ENCODE assay signal across 16 mouse cellular contexts in genomic region chr5:67311811-67312521, GRCm38 (mm10). TPM values are rescaled to one million over a fixed set of nuclear protein-coding genes. Genes with fewer than 3 reads are reported as not detected.
A peak's percentile ranks its signal among the peaks of the same experiment; 100 is the strongest.
DNase-seq lines count a peak whose midpoint lies in the region; ATAC-seq and TF ChIP-seq lines count a peak whose summit lies in the region.
"Had no signal": no experiment of that assay in that cellular context is flagged by ENCODE, and none has a peak within 500 bp of the region (broad histone marks: within the 10 kb centered on the region; RNA-seq: fewer than 3 reads in every experiment).

No protein-coding gene starts in this region.

- H3K4me1 ChIP-seq in kidney, postnatal 0 days (replicated peaks; ENCODE audit: insufficient read depth, low read length) = peaks cover 6% of the 10 kb centered on the region
- peaks cover 8% of the 10 kb centered on the region for H3K4me1 ChIP-seq in kidney, embryonic 15.5 days
- peaks cover 38% of the 10 kb centered on the region for H3K4me1 ChIP-seq in neural tube, embryonic 13.5 days (replicated peaks)

- H3K27ac ChIP-seq in gastrocnemius, adult 2 months = peak overlapping the region; percentile 40; the same call in 1 of the 2 replicates
- H3K27ac ChIP-seq in kidney, postnatal 0 days = no peak overlapping the region
- H3K27ac ChIP-seq in kidney, embryonic 15.5 days = no peak overlapping the region
- peak overlapping the region; percentile 59 for H3K27ac ChIP-seq in neural tube, embryonic 13.5 days (replicated peaks)
- H3K27ac ChIP-seq: embryonic facial prominence, embryonic 15.5 days; forebrain, embryonic 12.5 days; liver, embryonic 13.5 days; midbrain, embryonic 12.5 days; neural tube, embryonic 12.5 days had no signal

- intact Hi-C loops in gastrocnemius, adult 2 months (cut with DNase I) = no loop called here

- DNase-seq in gastrocnemius, adult 2 months = no peak
- DNase-seq in gastrocnemius, postnatal 4 days (ENCODE audit: low spot score in 2 of 2) = no peak
- peak; percentile 32 for DNase-seq in kidney, postnatal 0 days (ENCODE audit: low spot score)
- DNase-seq in neural tube, embryonic 10.5 days (ENCODE audit: extremely low spot score, low spot score) = no peak
- DNase-seq in layer of hippocampus, adult 9-10 months (ENCODE audit: low spot score) = no peak
- DNase-seq: cerebellum, adult 8-10 months; kidney, postnatal 14 days; liver, embryonic 13.5 days; lung, postnatal 36 days had no signal

- H3K9me3 ChIP-seq in kidney, postnatal 0 days (replicated peaks; ENCODE audit: low read length) = no peaks in the 10 kb centered on the region
- no peaks in the 10 kb centered on the region for H3K9me3 ChIP-seq in kidney, embryonic 15.5 days (replicated peaks)
- no peaks in the 10 kb centered on the region for H3K9me3 ChIP-seq in neural tube, embryonic 13.5 days
- H3K9me3 ChIP-seq: embryonic facial prominence, embryonic 15.5 days; forebrain, embryonic 12.5 days; G1E; liver, embryonic 13.5 days; midbrain, embryonic 12.5 days; neural tube, embryonic 12.5 days had no signal

- H3K27me3 ChIP-seq in kidney, postnatal 0 days (ENCODE audit: insufficient read depth, low read length) = no peaks in the 10 kb centered on the region
- no peaks in the 10 kb centered on the region for H3K27me3 ChIP-seq in kidney, embryonic 15.5 days
- no peaks in the 10 kb centered on the region for H3K27me3 ChIP-seq in neural tube, embryonic 13.5 days
- H3K27me3 ChIP-seq: embryonic facial prominence, embryonic 15.5 days; forebrain, embryonic 12.5 days; liver, embryonic 13.5 days; midbrain, embryonic 12.5 days; neural tube, embryonic 12.5 days had no signal

- no peak overlapping the region for H3K4me3 ChIP-seq in gastrocnemius, adult 2 months
- no peak overlapping the region for H3K4me3 ChIP-seq in kidney, postnatal 0 days (replicated peaks; ENCODE audit: low read depth, low read length)
- no peak overlapping the region for H3K4me3 ChIP-seq in kidney, embryonic 15.5 days (replicated peaks)
- no peak overlapping the region for H3K4me3 ChIP-seq in neural tube, embryonic 13.5 days
- H3K4me3 ChIP-seq: embryonic facial prominence, embryonic 15.5 days; forebrain, embryonic 12.5 days; liver, embryonic 13.5 days; midbrain, embryonic 12.5 days; neural tube, embryonic 12.5 days had no signal

- H3K9ac ChIP-seq in kidney, postnatal 0 days (ENCODE audit: low read depth, low read length) = no peak overlapping the region
- no peak overlapping the region for H3K9ac ChIP-seq in kidney, embryonic 15.5 days
- H3K9ac ChIP-seq in neural tube, embryonic 13.5 days = peak overlapping the region; percentile 38; the same call in 1 of the 2 replicates
- H3K9ac ChIP-seq: embryonic facial prominence, embryonic 15.5 days; forebrain, embryonic 12.5 days; liver, embryonic 13.5 days; midbrain, embryonic 12.5 days; neural tube, embryonic 12.5 days had no signal

- no peak overlapping the region for H3K4me2 ChIP-seq in kidney, postnatal 0 days (ENCODE audit: low read length)
- H3K4me2 ChIP-seq in kidney, embryonic 15.5 days = no peak overlapping the region
- no peak overlapping the region for H3K4me2 ChIP-seq in neural tube, embryonic 13.5 days
- H3K4me2 ChIP-seq: embryonic facial prominence, embryonic 15.5 days; forebrain, embryonic 12.5 days; liver, embryonic 13.5 days; midbrain, embryonic 12.5 days; neural tube, embryonic 12.5 days had no signal

- TF ChIP-seq CTCF in gastrocnemius, adult 2 months (IDR thresholded peaks at IDR 0.05) = peak; percentile 9; the same call in 1 of the 2 replicates
- TF ChIP-seq CTCF in kidney, postnatal 0 days (IDR thresholded peaks at IDR 0.05; ENCODE audit: low read depth) = peak; percentile 48; the same call in 1 of the 2 replicates

- WGBS in kidney, postnatal 0 days = 64% methylated on average over 3 of the region's 3 CpGs
- WGBS in kidney, embryonic 15.5 days = 76% methylated on average over 3 of the region's 3 CpGs
- WGBS in neural tube, embryonic 13.5 days = 67% methylated on average over 3 of the region's 3 CpGs

- H3K36me3 ChIP-seq in kidney, postnatal 0 days (ENCODE audit: insufficient read depth, low read length) = 0 out of 2 replicates have a peak, but pooled peaks cover 5% of the 10 kb centered on the region
- peaks cover 14% of the 10 kb centered on the region for H3K36me3 ChIP-seq in kidney, embryonic 15.5 days
- peaks cover 10% of the 10 kb centered on the region; the same call in 1 of the 2 replicates for H3K36me3 ChIP-seq in neural tube, embryonic 13.5 days
- H3K36me3 ChIP-seq: neural tube, embryonic 12.5 days had no signal

- no peak for ATAC-seq in kidney, postnatal 0 days (replicated peaks; ENCODE audit: low FRiP score, low read depth)
- ATAC-seq in kidney, embryonic 15.5 days (replicated peaks; ENCODE audit: low FRiP score) = no peak
- ATAC-seq in neural tube, embryonic 13.5 days (ENCODE audit: low read depth) = no peak

RNA-seq across cellular contexts. Expression of gene Slc30a9, which starts 5.2 kb away (rescaled TPM):
- 100 to 1,000 TPM; 116 to 141 TPM for total RNA-seq in gastrocnemius, adult 2 months (2021)
- total RNA-seq in gastrocnemius, postnatal 4 days (2021) = 10 to 100 TPM; 73.9 to 75.1 TPM
- polyA plus RNA-seq in kidney, postnatal 0 days (2015; fragmentation: Nextera tagmentation; extraction: Ambion mirVana) = 121 and 129 TPM in 2 replicates
- polyA plus RNA-seq in kidney, embryonic 15.5 days (2015; fragmentation: Nextera tagmentation; extraction: Ambion mirVana) = 105 and 109 TPM in 2 replicates
- 172 and 173 TPM in 2 replicates for polyA plus RNA-seq in neural tube, embryonic 13.5 days (2015; fragmentation: Nextera tagmentation; extraction: Ambion mirVana)

RNA-seq across cellular contexts. Expression of gene Tmem33, which starts 51.6 kb away (rescaled TPM):
- total RNA-seq in gastrocnemius, adult 2 months (2021) = 10 to 100 TPM; 23.0 to 28.5 TPM
- 10 to 100 TPM; 38.2 to 42.6 TPM for total RNA-seq in gastrocnemius, postnatal 4 days (2021)
- 120 and 121 TPM in 2 replicates for polyA plus RNA-seq in kidney, postnatal 0 days (2015; fragmentation: Nextera tagmentation; extraction: Ambion mirVana)
- polyA plus RNA-seq in kidney, embryonic 15.5 days (2015; fragmentation: Nextera tagmentation; extraction: Ambion mirVana) = 97.9 and 111 TPM in 2 replicates
- polyA plus RNA-seq in neural tube, embryonic 13.5 days (2015; fragmentation: Nextera tagmentation; extraction: Ambion mirVana) = 80.7 and 85.7 TPM in 2 replicates

Comparison
In these comparisons a context has a peak if more than half of its experiments do, and no peak if none do; other contexts are left out.
1. H3K27ac ChIP-seq: peak in gastrocnemius, adult 2 months (single experiment) and neural tube, embryonic 13.5 days (single experiment); none in kidney, postnatal 0 days (single experiment) and kidney, embryonic 15.5 days (single experiment).